Mouse (Mus musculus) intestine, postnatal 0 days (tissue): ENCODE data around the gene Dscaml1. TPM values are rescaled to one million over a fixed set of nuclear protein-coding genes. Genes with fewer than 3 reads are reported as not detected.

ENCODE experiments used
- ATAC-seq: fragments of 200-750 bp; cut with Nextera tagmentation; 2 replicates; pipeline ENCODE4 v1.8.0; 2017; ENCODE audit warnings: mild to moderate bottlenecking, moderate TSS enrichment, moderate library complexity
- H3K27ac ChIP-seq: fragments of 300-500 bp; sonication (generic); 2 replicates; pipeline ENCODE4 v1.5.1; 2014; ENCODE audit warnings: mild to moderate bottlenecking, low read depth, low read length, moderate library complexity
- H3K27me3 ChIP-seq: fragments of 300-500 bp; sonication (generic); replicated peaks from 2 replicates; pipeline ENCODE4 v1.6.1; 2014; ENCODE audit warnings: low read length, mixed read lengths; ENCODE audit not compliant: control insufficient read depth, insufficient read depth
- H3K36me3 ChIP-seq: fragments of 300-500 bp; sonication (generic); 2 replicates; pipeline ENCODE4 v1.6.1; 2014; ENCODE audit warnings: mild to moderate bottlenecking, moderate library complexity; ENCODE audit not compliant: control insufficient read depth, insufficient read depth
- H3K4me1 ChIP-seq: fragments of 300-500 bp; sonication (generic); replicated peaks from 2 replicates; pipeline ENCODE4 v1.6.1; 2014; ENCODE audit warnings: antibody characterized with exemption, low read length, mixed read lengths; ENCODE audit not compliant: control insufficient read depth, insufficient read depth
- H3K4me2 ChIP-seq: fragments of 300-500 bp; sonication (generic); replicated peaks from 2 replicates; pipeline ENCODE4 v1.6.1; 2014; ENCODE audit warnings: low read depth, mild to moderate bottlenecking, moderate library complexity
- H3K4me3 ChIP-seq: fragments of 300-500 bp; sonication (generic); 2 replicates; pipeline ENCODE4 v1.5.1; 2014; ENCODE audit warnings: low read depth, low read length
- H3K9ac ChIP-seq: fragments of 300-500 bp; sonication (generic); 2 replicates; pipeline ENCODE4 v1.6.1; 2014; ENCODE audit warnings: mild to moderate bottlenecking, low read depth, low read length
- H3K9me3 ChIP-seq: fragments of 300-500 bp; sonication (generic); 2 replicates; pipeline ENCODE4 v1.6.1; 2016; ENCODE audit warnings: mixed run types; ENCODE audit not compliant: control insufficient read depth
- CTCF ChIP-seq: sonication (generic); IDR thresholded peaks from 2 replicates; pipeline ENCODE4 v1.5.1; 2016; ENCODE audit warnings: low read depth, mild to moderate bottlenecking, control low read depth, antibody characterized with exemption, moderate library complexity
- WGBS: fragments of 180-500 bp; shearing (Covaris S2); extraction: QIAGEN DNeasy Blood & Tissue Kit; methylation state at CpG from one replicate; pipeline ENCODE4 v1.1.7; 2014; 5-methylcytosine and 5-hydroxymethylcytosine counted together
- polyA plus RNA-seq: library from polyadenylated mRNA; unstranded; fragments of >200 nt; fragmentation: Nextera tagmentation; extraction: Ambion mirVana; gene quantifications from 2 replicates; pipeline ENCODE4 v1.2.1, GENCODE M21; 2015

Dscaml1 gene
- polyA plus RNA-seq, 1 experiment from 2014 or later, result 0.09 TPM

- Histone ChIP-seq H3K27ac (no peak overlapping the region), H3K4me3 (no peak overlapping the region), H3K36me3 (no peaks in the 10 kb centered on the region), H3K9me3 (no peaks in the 10 kb centered on the region), H3K27me3 (no peaks in the 10 kb centered on the region), H3K4me2 (no peak overlapping the region), H3K4me1 (no peaks in the 10 kb centered on the region), H3K9ac (no peak overlapping the region)
- ATAC-seq, result no peak
- no peak for TF ChIP-seq CTCF
- 65% methylated on average over 6 of the region's 6 CpGs for WGBS
These were observed 123.8 kb downstream of the Dscaml1 start for GRCm38 (mm10) chr9:45550210-45550609.

GRCm38 (mm10) chr9:45550662-45551061 is 124.2 kb downstream of the Dscaml1 start:
- Histone ChIP-seq H3K9ac (no peak overlapping the region), H3K4me2 (no peak overlapping the region), H3K4me1 (no peaks in the 10 kb centered on the region), H3K4me3 (no peak overlapping the region), H3K27me3 (no peaks in the 10 kb centered on the region), H3K27ac (no peak overlapping the region), H3K9me3 (no peaks in the 10 kb centered on the region), H3K36me3 (no peaks in the 10 kb centered on the region)
- TF ChIP-seq CTCF, result no peak
- ATAC-seq, result no peak
- 77% methylated on average over 4 of the region's 4 CpGs for WGBS

GRCm38 (mm10) chr9:45555036-45555826 is 128.8 kb downstream of the Dscaml1 start:
- Histone ChIP-seq H3K9me3 (no peaks in the 10 kb centered on the region), H3K27me3 (no peaks in the 10 kb centered on the region), H3K36me3 (no peaks in the 10 kb centered on the region), H3K9ac (no peak overlapping the region), H3K4me3 (no peak overlapping the region), H3K4me1 (no peaks in the 10 kb centered on the region), H3K27ac (no peak overlapping the region), H3K4me2 (no peak overlapping the region)
- no peak for TF ChIP-seq CTCF
- WGBS, result 39% methylated on average over 17 of the region's 17 CpGs
- ATAC-seq, result no peak

- H3K27ac ChIP-seq, result no peak overlapping the region
- H3K27me3 ChIP-seq, result no peaks in the 10 kb centered on the region
- no peak for TF ChIP-seq CTCF
- H3K9ac ChIP-seq, result no peak overlapping the region
- H3K4me2 ChIP-seq, result no peak overlapping the region
- H3K4me3 ChIP-seq, result no peak overlapping the region
- 89% methylated on average over 3 of the region's 3 CpGs for WGBS
- H3K4me1 ChIP-seq, result no peaks in the 10 kb centered on the region
- no peaks in the 10 kb centered on the region for H3K9me3 ChIP-seq
- ATAC-seq, result no peak
- no peaks in the 10 kb centered on the region for H3K36me3 ChIP-seq
These were observed 130.5 kb downstream of the Dscaml1 start for GRCm38 (mm10) chr9:45556882-45557281.

- Histone ChIP-seq H3K36me3 (no peaks in the 10 kb centered on the region), H3K9ac (no peak overlapping the region), H3K4me3 (no peak overlapping the region), H3K4me1 (no peaks in the 10 kb centered on the region), H3K4me2 (no peak overlapping the region), H3K27ac (no peak overlapping the region), H3K27me3 (no peaks in the 10 kb centered on the region), H3K9me3 (no peaks in the 10 kb centered on the region)
- 73% methylated on average over 6 of the region's 6 CpGs for WGBS
- no peak for TF ChIP-seq CTCF
- ATAC-seq, result no peak
These were observed 134.6 kb downstream of the Dscaml1 start for GRCm38 (mm10) chr9:45560987-45561386.

- Histone ChIP-seq H3K27me3 (no peaks in the 10 kb centered on the region), H3K27ac (no peak overlapping the region), H3K4me1 (no peaks in the 10 kb centered on the region), H3K4me2 (no peak overlapping the region), H3K9me3 (no peaks in the 10 kb centered on the region), H3K4me3 (no peak overlapping the region), H3K36me3 (no peaks in the 10 kb centered on the region), H3K9ac (no peak overlapping the region)
- ATAC-seq, result no peak
- TF ChIP-seq CTCF, result no peak
- WGBS, result 73% methylated on average over 5 of the region's 5 CpGs
These were observed 140.6 kb downstream of the Dscaml1 start for GRCm38 (mm10) chr9:45566843-45567578.
